In the genomic region with DNA sequence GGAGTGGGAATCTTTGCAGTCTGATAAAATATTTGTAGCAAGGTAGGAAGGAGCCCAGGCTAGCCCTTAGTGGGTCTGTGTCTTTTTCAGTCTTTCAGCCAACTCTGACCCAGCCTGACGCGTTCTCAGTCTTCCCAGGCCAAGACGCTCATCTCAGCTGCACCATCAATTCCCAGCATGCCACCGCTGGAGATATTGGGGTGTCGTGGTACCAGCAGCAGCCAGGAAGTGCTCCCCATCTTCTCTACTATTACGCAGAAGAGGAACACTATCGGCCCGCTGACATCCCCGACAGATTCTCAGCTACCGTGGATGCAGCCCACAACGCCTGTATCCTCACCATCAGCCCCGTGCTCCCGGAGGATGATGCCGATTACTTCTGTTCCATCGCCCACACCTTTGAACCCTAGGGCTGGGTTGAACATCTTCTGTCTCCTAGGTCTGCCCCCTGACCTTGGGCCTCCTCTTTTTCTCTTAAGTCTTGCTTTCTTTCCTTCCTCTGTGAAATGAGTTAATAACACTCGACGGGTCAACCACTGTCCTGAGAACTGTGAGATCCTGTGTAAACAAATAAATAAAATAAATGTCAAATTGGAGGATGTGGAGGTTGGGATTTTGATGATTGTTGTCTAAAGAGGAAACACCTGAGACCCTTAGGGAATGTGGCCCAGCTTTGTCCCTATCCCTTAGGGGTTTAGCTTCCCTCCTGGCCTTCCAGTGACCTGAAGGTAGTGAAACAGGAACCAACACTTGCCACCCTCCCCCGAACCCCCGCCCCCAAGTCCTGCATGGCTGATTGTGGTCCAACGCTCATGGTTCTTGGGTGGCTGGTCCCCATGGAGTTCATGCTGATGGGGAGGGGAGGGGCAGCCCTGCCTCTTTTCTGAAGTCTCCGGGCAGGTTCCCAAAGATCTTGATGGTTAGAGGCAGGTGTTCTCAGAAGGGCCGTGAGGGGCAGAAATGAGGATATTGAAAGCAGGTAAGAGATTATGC, we compare ENCODE assay signal across 26 mouse cellular contexts. TPM values are rescaled to one million over a fixed set of nuclear protein-coding genes. Genes with fewer than 3 reads are reported as not detected.
DNase-seq lines count a peak whose midpoint lies in the region; ATAC-seq and TF ChIP-seq lines count a peak whose summit lies in the region.
"Had no signal": no experiment of that assay in that cellular context is flagged by ENCODE, and none has a peak within 500 bp of the region (broad histone marks: within the 10 kb centered on the region; RNA-seq: fewer than 3 reads in every experiment).

No protein-coding gene starts in this region.

- H3K4me1 ChIP-seq in liver, postnatal 0 days (ENCODE audit: insufficient read depth): no peaks in the 10 kb centered on the region; the same call in 1 of the 2 replicates
- peaks cover 4 to 18% of the 10 kb centered on the region in 2 experiments; a peak in 3 of 4 replicates for H3K4me1 ChIP-seq in ES-E14 (ENCODE audit: control insufficient read depth in 2 of 2, insufficient read depth in 2 of 2, low read length in 2 of 2, poor library complexity in 1 of 2)
- peaks cover 12% of the 10 kb centered on the region; the same call in 1 of the 2 replicates for H3K4me1 ChIP-seq in kidney, postnatal 0 days (replicated peaks; ENCODE audit: insufficient read depth, low read length)
- H3K4me1 ChIP-seq in forebrain, embryonic 10.5 days: peaks cover 21% of the 10 kb centered on the region

- H3K4me3 ChIP-seq in liver, postnatal 0 days (ENCODE audit: low read depth, low read length): peak overlapping the region; percentile 42
- no peak overlapping the region; a peak in 1 of 4 replicates for H3K4me3 ChIP-seq in ES-E14 (ENCODE audit: insufficient read depth in 1 of 2, low read depth in 1 of 2, low read length in 2 of 2, poor library complexity in 1 of 2, severe bottlenecking in 1 of 2)
- H3K4me3 ChIP-seq in kidney, postnatal 0 days (replicated peaks; ENCODE audit: low read depth, low read length): no peak overlapping the region
- no peak overlapping the region for H3K4me3 ChIP-seq in forebrain, embryonic 10.5 days
- H3K4me3 ChIP-seq: erythroblast, embryonic 14.5 days; heart, adult 2 months; limb, embryonic 15.5 days had no signal

- H3K9me3 ChIP-seq in liver, postnatal 0 days (ENCODE audit: low read length): no peaks in the 10 kb centered on the region
- no peaks in the 10 kb centered on the region for H3K9me3 ChIP-seq in ES-E14 (ENCODE audit: control insufficient read depth, insufficient read depth, low read depth, low read length)
- H3K9me3 ChIP-seq in kidney, postnatal 0 days (replicated peaks; ENCODE audit: low read length): no peaks in the 10 kb centered on the region
- no peaks in the 10 kb centered on the region for H3K9me3 ChIP-seq in forebrain, embryonic 10.5 days
- H3K9me3 ChIP-seq: limb, embryonic 15.5 days had no signal

- H3K27ac ChIP-seq in liver, postnatal 0 days (ENCODE audit: low read depth): peak overlapping the region; percentile 39; the same call in 1 of the 2 replicates
- no peak overlapping the region for H3K27ac ChIP-seq in ES-E14 (ENCODE audit: insufficient read depth, low read depth, low read length, poor library complexity, severe bottlenecking)
- no peak overlapping the region for H3K27ac ChIP-seq in kidney, postnatal 0 days
- no peak overlapping the region for H3K27ac ChIP-seq in forebrain, embryonic 10.5 days
- H3K27ac ChIP-seq: heart, adult 2 months; limb, embryonic 15.5 days; macrophage had no signal

- in situ Hi-C loops in ES-E14 (cut with MboI; ENCODE audit: low sequenced_read_pairs in 2 of 2, unreplicated experiment in 2 of 2): loop anchor here (5.0 to 25.0 kb wide), 3 partner anchors 202 to 362 kb away; a partner anchor contains a TSS

- WGBS in liver, postnatal 0 days (ENCODE audit: insufficient replicate concordance): 65% methylated on average over 22 of the region's 22 CpGs
- 57% methylated on average over 22 of the region's 22 CpGs for WGBS in kidney, postnatal 0 days
- WGBS in forebrain, embryonic 10.5 days: 83% methylated on average over 22 of the region's 22 CpGs

- peak; percentile 62 for DNase-seq in liver, postnatal 0 days
- no peak for DNase-seq in liver
- DNase-seq in ES-E14 (ENCODE audit: low read depth, low spot score): no peak
- DNase-seq in kidney, postnatal 0 days (ENCODE audit: low spot score): no peak
- DNase-seq in spleen, postnatal 36 days (ENCODE audit: low spot score in 2 of 2): peak; percentile 84 to 86
- DNase-seq in cerebellum, postnatal 36 days: no peak
- DNase-seq in forebrain, embryonic 10.5 days (ENCODE audit: extremely low spot score, low spot score): no peak
- DNase-seq in Muller cell, postnatal 12 days (ENCODE audit: inconsistent ontology term): no peak
- DNase-seq: cerebellum, postnatal 14 days; forebrain, postnatal 0 days; layer of hippocampus, postnatal 36 days; lung, adult 2 months; midbrain, embryonic 14.5 days; thymus, postnatal 25 days had no signal

- ATAC-seq in liver, postnatal 0 days: peak; percentile 14; the same call in 1 of the 2 replicates
- no peak; the same call in 1 of the 2 replicates for ATAC-seq in kidney, postnatal 0 days (replicated peaks; ENCODE audit: low FRiP score, low read depth)
- ATAC-seq: activated CD4-positive, CD25-positive, alpha-beta regulatory T cell, adult 4 months; forebrain, postnatal 0 days; Patski had no signal

- no peaks in the 10 kb centered on the region for H3K36me3 ChIP-seq in liver, postnatal 0 days (replicated peaks; ENCODE audit: insufficient read depth, low read length)
- H3K36me3 ChIP-seq in ES-E14 (ENCODE audit: control insufficient read depth, insufficient read depth, low read length, poor library complexity, severe bottlenecking): no peaks in the 10 kb centered on the region
- no peaks in the 10 kb centered on the region for H3K36me3 ChIP-seq in kidney, postnatal 0 days (ENCODE audit: insufficient read depth, low read length)
- H3K36me3 ChIP-seq in forebrain, embryonic 10.5 days (replicated peaks): no peaks in the 10 kb centered on the region
- H3K36me3 ChIP-seq: limb, embryonic 15.5 days had no signal

- TF ChIP-seq CTCF in liver, postnatal 0 days (IDR thresholded peaks at IDR 0.05; ENCODE audit: low read depth): no peak
- TF ChIP-seq CTCF in kidney, postnatal 0 days (IDR thresholded peaks at IDR 0.05; ENCODE audit: low read depth): no peak

- no peak overlapping the region for H3K9ac ChIP-seq in liver, postnatal 0 days (replicated peaks)
- H3K9ac ChIP-seq in ES-E14 (ENCODE audit: insufficient read depth, low read depth, low read length, poor library complexity, severe bottlenecking): peak overlapping the region; percentile 35; the same call in 1 of the 2 replicates
- peak overlapping the region; percentile 27; the same call in 1 of the 2 replicates for H3K9ac ChIP-seq in kidney, postnatal 0 days (ENCODE audit: low read depth, low read length)
- H3K9ac ChIP-seq: forebrain, postnatal 0 days; limb, embryonic 15.5 days had no signal

- H3K27me3 ChIP-seq in liver, postnatal 0 days (ENCODE audit: insufficient read depth, low read length): peaks cover 9% of the 10 kb centered on the region; the same call in 1 of the 2 replicates
- H3K27me3 ChIP-seq in kidney, postnatal 0 days (ENCODE audit: insufficient read depth, low read length): no peaks in the 10 kb centered on the region
- H3K27me3 ChIP-seq in forebrain, embryonic 10.5 days (ENCODE audit: poor library complexity, severe bottlenecking): peaks cover 50% of the 10 kb centered on the region
- H3K27me3 ChIP-seq: Patski had no signal

- no peak for TF ChIP-seq EP300 in liver, postnatal 0 days (IDR thresholded peaks at IDR 0.05; ENCODE audit: low read depth)

- H3K4me2 ChIP-seq in liver, postnatal 0 days (ENCODE audit: low read depth, low read length): peak overlapping the region; percentile 44
- 0 out of 2 replicates have a peak overlapping the region, but pooled peaks have one; percentile 3 for H3K4me2 ChIP-seq in kidney, postnatal 0 days (ENCODE audit: low read length)

TF ChIP-seq in ES-E14, 5 proteins besides CTCF, POLR2A, EP300 and RAD21:
- TF ChIP-seq ZNF384 (IDR thresholded peaks at IDR 0.05; ENCODE audit: low read depth, low read length): no peak
- no peak for TF ChIP-seq HCFC1 (IDR thresholded peaks at IDR 0.05; ENCODE audit: borderline replicate concordance, insufficient read depth, low read length)
- TF ChIP-seq ZC3H11A (IDR thresholded peaks at IDR 0.05; ENCODE audit: borderline replicate concordance, low read depth, low read length): no peak
- TF ChIP-seq CHD2 (IDR thresholded peaks at IDR 0.05; ENCODE audit: low read depth, low read length): no peak
- TF ChIP-seq MAFK (IDR thresholded peaks at IDR 0.05; ENCODE audit: insufficient read depth, low read depth, low read length): no peak
TF ChIP-seq in ES-E14: peak in this region for 0.

RNA-seq across cellular contexts. Expression of a gene that starts 5.0 kb away (rescaled TPM):
- 0.04 and 0.06 TPM in 2 replicates for polyA plus RNA-seq in liver, postnatal 0 days (2015; fragmentation: Nextera tagmentation; extraction: Ambion mirVana)
- 4.2 and 6.4 TPM in 2 replicates for total RNA-seq in ES-E14 (2012; rRNA removed)
- polyA plus RNA-seq in kidney, postnatal 0 days (2015; fragmentation: Nextera tagmentation; extraction: Ambion mirVana): 0.16 TPM in 1 of 2 replicates, not detected in the other
- 0.12 and 0.19 TPM in 2 replicates for polyA plus RNA-seq in forebrain, embryonic 10.5 days (2016; fragmentation: Nextera tagmentation; extraction: Ambion mirVana)
- total RNA-seq: forebrain, postnatal 0 days; gastrocnemius, adult 8-10 months; heart, adult 2 months; left cerebral cortex, postnatal 25 days had no signal
- polyA plus RNA-seq: erythroblast, embryonic 14.5 days; forebrain, postnatal 0 days; heart, adult 2 months; heart, postnatal 0 days; limb, embryonic 15.5 days; macrophage; midbrain, embryonic 14.5 days; Patski had no signal

RNA-seq across cellular contexts. Expression of a gene that starts 6.5 kb away (rescaled TPM):
- 61.6 and 65.5 TPM in 2 replicates for polyA plus RNA-seq in liver, postnatal 0 days (2015; fragmentation: Nextera tagmentation; extraction: Ambion mirVana)
- 0.98 and 1.5 TPM in 2 replicates for total RNA-seq in ES-E14 (2012; rRNA removed)
- polyA plus RNA-seq in kidney, postnatal 0 days (2015; fragmentation: Nextera tagmentation; extraction: Ambion mirVana): 0.78 and 0.97 TPM in 2 replicates
- 0.48 and 0.63 TPM in 2 replicates for polyA plus RNA-seq in forebrain, embryonic 10.5 days (2016; fragmentation: Nextera tagmentation; extraction: Ambion mirVana)
- total RNA-seq: forebrain, postnatal 0 days; gastrocnemius, adult 8-10 months; heart, adult 2 months; layer of hippocampus, adult 18-20 months; layer of hippocampus, postnatal 36 days; left cerebral cortex, postnatal 25 days had no signal
- polyA plus RNA-seq: erythroblast, embryonic 14.5 days; hindbrain, embryonic 11.5 days; macrophage; midbrain, embryonic 14.5 days; Patski had no signal

RNA-seq across cellular contexts. Expression of a gene that starts 8.9 kb away (rescaled TPM):
- polyA plus RNA-seq in liver, postnatal 0 days (2015; fragmentation: Nextera tagmentation; extraction: Ambion mirVana): 6.9 and 8.6 TPM in 2 replicates
- total RNA-seq in ES-E14 (2012; rRNA removed): 1.1 and 2.9 TPM in 2 replicates
- 0.32 and 0.39 TPM in 2 replicates for polyA plus RNA-seq in kidney, postnatal 0 days (2015; fragmentation: Nextera tagmentation; extraction: Ambion mirVana)
- 0.26 TPM in 1 of 2 replicates, not detected in the other for polyA plus RNA-seq in forebrain, embryonic 10.5 days (2016; fragmentation: Nextera tagmentation; extraction: Ambion mirVana)
- total RNA-seq: gastrocnemius, adult 8-10 months; heart, adult 2 months; left cerebral cortex, postnatal 25 days had no signal
- polyA plus RNA-seq: activated CD4-positive, CD25-positive, alpha-beta regulatory T cell, adult 4 months; macrophage; small intestine, adult 2 months had no signal

RNA-seq across cellular contexts. Expression of a gene that starts 13.1 kb away (rescaled TPM):
- 2.8 and 3.6 TPM in 2 replicates for polyA plus RNA-seq in liver, postnatal 0 days (2015; fragmentation: Nextera tagmentation; extraction: Ambion mirVana)
- 52.4 and 137 TPM in 2 replicates for total RNA-seq in ES-E14 (2012; rRNA removed)
- polyA plus RNA-seq in kidney, postnatal 0 days (2015; fragmentation: Nextera tagmentation; extraction: Ambion mirVana): 39.4 and 43.2 TPM in 2 replicates
- polyA plus RNA-seq in forebrain, embryonic 10.5 days (2016; fragmentation: Nextera tagmentation; extraction: Ambion mirVana): 22.5 and 24.6 TPM in 2 replicates
- polyA plus RNA-seq: erythroblast, embryonic 14.5 days had no signal

RNA-seq across cellular contexts. Expression of a gene that starts 16.4 kb away (rescaled TPM):
- 1,168 and 1,173 TPM in 2 replicates for polyA plus RNA-seq in liver, postnatal 0 days (2015; fragmentation: Nextera tagmentation; extraction: Ambion mirVana)
- total RNA-seq in ES-E14 (2012; rRNA removed): 435 and 871 TPM in 2 replicates
- 520 and 541 TPM in 2 replicates for polyA plus RNA-seq in kidney, postnatal 0 days (2015; fragmentation: Nextera tagmentation; extraction: Ambion mirVana)
- polyA plus RNA-seq in forebrain, embryonic 10.5 days (2016; fragmentation: Nextera tagmentation; extraction: Ambion mirVana): 8.8 and 10.7 TPM in 2 replicates

Comparison
In these comparisons a context has a peak if more than half of its experiments do, and no peak if none do; other contexts are left out.
1. DNase-seq: peak in liver, postnatal 0 days (single experiment) and spleen, postnatal 36 days (2 of 2); none in liver (single experiment), ES-E14 (single experiment), kidney, postnatal 0 days (single experiment), cerebellum, postnatal 36 days (0 of 2), forebrain, embryonic 10.5 days (single experiment) and Muller cell, postnatal 12 days (single experiment).
2. RNA of a gene that starts 6.5 kb away (polyA plus RNA-seq): 61.6 to 65.5 TPM in liver, postnatal 0 days; 0.78 to 0.97 TPM in kidney, postnatal 0 days and 0.48 to 0.63 TPM in forebrain, embryonic 10.5 days; every median in the first group is over 10 times any median in the second.